Mouse (Mus musculus): ENCODE measurements around the gene Bri3.

Gene Bri3

DNA sequence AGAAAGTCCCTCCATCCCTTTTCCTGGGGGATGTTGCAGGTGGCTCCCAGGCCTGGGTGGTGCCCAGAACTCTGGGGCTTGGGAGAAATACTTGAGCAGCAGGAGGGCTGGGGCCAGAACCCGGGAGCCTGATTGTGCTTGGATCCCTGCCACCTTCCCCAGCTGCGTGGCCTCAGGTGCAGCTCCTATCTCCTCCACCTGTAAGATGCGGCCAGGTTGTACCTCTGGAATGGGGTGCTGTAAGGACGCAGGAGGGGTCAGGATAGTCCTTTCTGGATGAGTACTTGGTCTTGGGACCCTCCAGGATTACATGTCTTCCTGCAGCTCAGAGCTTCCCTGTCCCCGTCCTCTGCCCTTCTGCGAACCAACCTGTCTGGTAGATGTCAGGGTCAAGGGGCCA lies 15.0 kb downstream of the Bri3 start:
- CTCF ChIA-PET, result interaction anchor here (0.6 to 1.1 kb wide), 2 partner anchors 25 to 127 kb away, joined by 3 read pairs; no protein-coding TSS in a partner anchor

DNA sequence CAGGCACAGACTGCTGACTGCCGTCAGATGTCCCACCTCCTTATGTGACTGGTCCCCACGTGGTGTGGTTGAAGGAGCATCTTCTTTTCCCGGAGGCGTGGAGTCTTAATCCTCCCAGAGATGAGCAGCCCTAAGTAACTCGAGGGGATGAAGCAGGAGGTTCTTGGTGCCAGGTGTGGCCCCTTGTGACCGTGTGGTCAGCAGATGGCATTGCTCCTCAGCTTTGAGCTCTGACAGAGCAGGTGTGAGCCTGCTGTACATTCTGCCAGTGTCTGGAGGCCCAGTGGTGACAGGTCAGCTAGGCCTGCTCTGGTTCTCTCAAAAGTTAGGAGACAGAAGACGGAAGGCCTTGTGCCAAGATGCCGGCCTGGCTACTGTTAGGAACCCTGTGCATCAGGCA lies 16.2 kb downstream of the Bri3 start:
- CTCF ChIA-PET, result no interaction called here

DNA sequence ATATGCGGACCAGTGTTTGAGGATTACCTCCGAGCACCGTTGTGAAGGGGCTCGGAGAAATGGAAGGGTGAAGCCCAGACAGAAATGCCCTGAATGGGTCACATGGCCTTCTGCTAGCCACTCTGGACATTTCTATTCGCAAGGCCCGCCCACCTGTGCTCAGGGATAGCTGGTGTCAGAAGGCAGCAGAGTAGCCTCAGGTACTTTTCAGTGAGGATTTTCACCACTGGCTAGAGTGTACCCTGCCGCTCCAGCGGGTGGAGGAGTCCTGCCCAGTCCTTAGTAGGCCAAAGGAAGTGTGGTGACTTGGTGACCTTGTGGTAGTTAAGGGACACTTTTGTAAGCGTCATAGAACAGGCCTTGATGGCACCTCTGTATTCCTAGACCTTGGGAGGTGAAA lies 17.1 kb downstream of the Bri3 start:
- CTCF ChIA-PET, result no interaction called here

DNA sequence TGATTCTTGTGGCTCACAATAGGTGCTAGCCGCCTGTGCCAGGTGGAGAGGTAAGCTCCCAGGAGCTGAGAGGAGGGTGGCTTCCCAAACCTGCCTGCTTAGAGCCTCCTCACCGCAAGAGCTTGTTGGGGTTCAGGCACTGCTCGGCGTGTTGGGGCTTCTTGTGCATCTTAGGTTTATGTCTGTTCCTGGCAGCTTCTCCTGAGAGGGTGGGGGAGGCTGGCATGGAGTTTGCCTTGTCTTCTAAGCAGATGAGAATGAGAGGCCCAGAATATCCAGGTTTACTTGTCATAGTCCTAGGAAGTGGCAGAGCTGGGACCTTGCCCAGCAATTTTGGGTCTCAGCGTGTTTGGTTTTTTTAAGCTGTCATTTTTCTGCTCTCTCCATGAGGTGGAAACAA lies 17.6 kb downstream of the Bri3 start:
- CTCF ChIA-PET, result interaction anchor here (0.7 kb wide), 1 partner anchor 95 kb away, joined by 3 read pairs; no protein-coding TSS in a partner anchor

DNA sequence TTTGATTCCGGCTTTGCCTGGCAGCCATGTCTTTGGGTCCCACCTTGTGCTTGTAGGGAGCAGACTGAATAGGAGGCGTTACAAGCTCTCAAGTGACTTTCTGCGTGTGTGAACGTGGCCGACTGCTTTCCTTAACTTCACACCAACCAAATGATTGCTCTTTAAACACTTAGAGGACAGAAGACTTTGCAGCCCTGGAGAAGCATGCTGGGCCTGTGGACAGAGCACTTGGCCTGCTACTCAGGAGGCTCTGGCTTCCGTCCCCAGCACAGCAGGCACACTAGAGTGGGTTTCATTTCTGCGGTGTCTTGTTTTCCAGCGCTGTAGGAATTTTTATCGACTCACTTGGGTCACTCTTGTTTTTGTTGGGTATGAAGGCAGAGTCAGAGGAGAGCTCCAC lies 18.8 kb downstream of the Bri3 start:
- CTCF ChIA-PET, result no interaction called here

DNA sequence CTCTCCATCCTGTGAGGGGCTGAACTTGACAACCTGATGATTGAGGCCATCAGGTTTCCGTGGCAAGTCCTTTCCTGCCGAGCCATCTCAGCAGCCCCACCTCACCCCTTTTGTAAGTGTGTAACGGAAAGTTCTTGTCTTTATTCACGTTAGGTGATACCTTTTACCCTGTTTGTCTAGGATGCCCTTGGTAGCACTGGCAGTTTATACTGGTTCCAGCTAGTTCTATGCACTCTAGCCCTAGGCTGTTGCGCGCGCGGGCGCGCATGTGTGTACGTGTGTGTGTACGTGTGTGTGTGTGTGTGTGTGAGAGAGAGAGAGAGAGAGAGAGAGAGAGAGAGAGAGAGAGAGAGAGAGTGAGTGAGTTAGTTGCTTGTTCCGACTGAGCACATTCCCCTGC lies 19.3 kb downstream of the Bri3 start:
- CTCF ChIA-PET, result no interaction called here

DNA sequence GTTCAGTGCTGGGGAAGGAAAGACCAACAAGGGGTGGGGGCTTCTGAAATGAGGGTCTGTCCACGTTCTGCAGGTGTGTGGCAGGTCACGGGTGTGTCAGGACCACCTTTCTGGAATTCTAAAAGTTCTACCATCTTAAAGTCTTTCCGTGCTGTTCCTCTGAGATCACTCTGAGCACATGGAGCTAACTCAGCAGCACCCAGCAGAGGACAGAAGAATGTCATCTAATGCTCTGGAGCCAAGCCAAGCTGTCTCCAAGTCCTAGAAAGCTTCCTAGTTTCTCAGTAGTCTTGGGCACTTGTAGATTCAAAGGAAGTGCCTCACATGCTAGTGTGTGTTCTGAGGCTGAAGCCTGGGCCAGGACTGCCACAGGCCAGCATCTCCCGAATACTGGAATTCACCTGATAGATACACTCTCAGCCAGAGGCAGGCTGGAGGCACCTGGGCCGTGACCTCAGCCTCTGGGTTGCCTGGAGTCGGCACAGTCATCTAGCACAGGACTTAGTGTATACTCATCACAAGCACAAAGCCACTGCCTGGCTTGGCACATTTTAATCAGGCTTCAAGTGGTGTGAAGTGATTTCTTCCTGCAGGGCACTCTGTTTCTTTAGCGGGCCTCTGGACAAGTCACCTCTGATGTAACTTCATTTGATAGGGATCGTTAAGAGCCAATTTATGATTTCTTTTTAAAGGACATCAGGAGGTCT lies 23.5 kb downstream of the Bri3 start:
- CTCF ChIA-PET, result interaction anchor here (0.6 kb wide), 1 partner anchor 37 kb away, joined by 4 read pairs; no protein-coding TSS in a partner anchor

DNA sequence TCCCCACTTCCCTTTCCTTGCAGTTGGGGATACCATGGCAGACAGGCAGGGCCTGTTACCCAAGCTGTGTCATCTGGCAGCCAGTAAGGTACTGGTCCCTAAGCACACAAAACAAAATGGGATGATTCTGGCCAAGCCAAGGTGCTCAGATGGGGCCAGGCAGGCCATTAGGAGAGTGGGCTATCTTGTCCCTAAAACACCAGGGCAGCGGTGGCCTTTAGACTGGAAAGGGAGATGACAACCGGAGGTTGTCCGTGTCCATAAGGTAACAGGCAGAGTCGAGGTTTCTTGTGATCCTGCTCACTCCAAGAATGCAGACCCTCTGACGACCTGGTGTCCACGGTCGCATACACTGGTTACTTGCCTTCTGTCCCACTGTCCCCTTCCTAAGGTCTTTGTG lies 25.7 kb downstream of the Bri3 start:
- CTCF ChIA-PET, result no interaction called here

DNA sequence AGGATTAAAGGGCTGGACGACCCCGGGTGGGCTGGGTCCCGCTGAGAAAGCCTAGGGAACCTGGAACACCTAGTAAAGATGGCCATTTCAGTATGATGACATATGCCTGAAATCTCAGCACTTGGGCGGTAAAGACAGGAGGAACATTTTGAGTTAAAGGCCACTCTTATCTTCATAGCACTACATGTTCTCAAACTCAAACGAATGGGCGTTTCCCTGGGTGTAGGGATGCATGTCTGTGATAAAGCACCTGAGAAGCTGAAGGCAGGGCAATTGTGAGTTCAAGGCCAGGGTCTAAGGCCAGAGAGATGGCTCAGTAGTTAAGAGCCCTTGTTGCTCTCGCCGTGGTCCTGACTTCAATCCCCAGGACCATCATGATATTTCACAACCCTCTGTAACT lies 26.2 kb downstream of the Bri3 start:
- CTCF ChIA-PET, result no interaction called here

DNA sequence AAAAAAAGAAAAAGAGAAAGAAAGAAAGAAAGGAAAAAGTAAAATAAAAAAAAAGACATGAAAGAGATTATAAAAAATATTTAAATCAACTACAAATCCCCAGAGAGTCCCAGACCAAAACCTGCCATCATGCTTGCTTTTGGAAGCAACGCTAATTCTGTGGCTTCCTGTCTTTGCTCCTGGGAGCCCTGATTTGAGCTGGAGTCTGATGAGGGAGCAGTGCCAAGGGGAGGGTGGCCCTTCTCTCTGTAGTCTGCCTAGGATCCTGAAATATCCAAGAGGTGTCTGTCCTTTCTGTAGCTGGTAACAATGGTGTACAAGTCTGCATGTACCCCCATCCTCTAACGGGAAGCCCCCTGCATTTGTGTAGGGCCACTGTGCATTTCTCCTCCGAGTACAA lies 26.9 kb downstream of the Bri3 start:
- CTCF ChIA-PET, result interaction anchor here (0.6 kb wide), 1 partner anchor 46 kb away, joined by 4 read pairs; no protein-coding TSS in a partner anchor

DNA sequence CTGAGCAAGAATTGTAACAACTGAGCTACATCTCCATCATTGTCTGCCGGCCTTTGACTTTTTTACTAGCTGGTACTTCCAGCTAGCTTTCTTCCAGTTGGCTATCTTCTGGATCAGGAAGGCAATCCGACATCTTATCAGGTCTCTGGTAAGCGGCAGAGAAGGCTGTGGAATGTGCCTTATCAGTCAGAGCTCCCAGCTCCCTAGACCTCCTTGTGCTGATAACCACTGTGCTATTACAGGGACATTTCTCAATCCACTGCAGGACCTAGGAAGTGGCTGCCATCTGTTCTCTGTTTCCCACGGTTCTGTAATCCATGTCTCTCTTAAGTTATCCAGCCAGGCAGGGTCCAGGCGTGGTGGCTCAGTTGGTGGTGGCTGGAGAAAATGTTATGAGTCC lies 27.5 kb downstream of the Bri3 start:
- CTCF ChIA-PET, result interaction anchor here (0.6 kb wide), 1 partner anchor 45 kb away, joined by 4 read pairs; no protein-coding TSS in a partner anchor

DNA sequence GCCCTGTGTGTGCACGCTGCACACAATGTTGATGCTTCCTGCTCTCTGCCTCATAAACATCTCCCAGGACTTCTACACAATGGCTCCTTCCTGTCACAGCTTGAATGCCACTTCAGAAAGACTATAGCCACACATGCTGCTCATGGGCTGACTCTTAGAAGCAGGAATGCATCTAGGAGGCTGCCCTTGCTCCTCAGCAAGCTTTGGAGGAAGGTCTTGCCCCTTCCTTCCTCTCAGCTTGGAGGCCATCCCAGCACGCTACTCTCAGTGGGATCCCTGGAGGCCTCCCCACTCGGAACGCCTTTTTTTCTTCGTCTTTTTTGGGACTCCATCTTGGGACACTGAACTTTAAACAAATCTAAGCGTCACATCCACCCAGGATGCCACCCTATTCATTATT lies 30.7 kb downstream of the Bri3 start:
- CTCF ChIA-PET, result no interaction called here

DNA sequence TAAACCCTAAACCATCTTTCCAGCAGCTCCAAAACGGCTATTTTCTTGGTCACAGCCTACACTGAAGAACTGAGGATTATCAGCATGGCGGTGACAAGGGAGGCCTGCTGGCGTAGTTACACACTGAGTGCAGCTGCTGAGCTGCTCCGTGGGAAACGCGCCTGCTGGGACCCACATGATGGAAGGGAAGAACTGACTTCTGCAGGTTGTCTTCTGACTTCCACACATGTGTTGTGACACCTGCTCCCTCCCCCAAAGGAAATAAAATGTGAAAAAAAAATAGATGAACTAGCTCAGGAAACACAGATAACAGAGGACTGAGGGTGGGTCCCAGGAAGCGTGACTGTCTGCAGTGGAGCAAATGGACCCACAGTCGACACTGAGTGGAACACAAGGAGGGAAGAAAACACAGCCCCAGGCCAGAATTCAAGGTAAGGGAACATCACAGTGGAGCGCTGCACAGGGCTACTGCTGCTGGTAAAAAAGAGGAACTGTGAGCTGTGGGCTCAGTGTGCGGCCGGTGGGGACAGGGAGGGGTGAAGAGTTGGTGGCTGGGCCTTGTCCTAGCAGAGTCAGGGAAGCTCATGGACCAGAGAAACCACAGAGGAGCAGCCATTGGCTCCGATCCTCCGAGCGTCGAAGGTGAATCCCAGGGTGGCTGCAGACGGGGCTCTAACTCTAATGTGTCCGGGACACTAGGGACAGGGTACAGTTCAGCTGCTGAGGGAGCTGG lies 32.8 kb downstream of the Bri3 start:
- CTCF ChIA-PET, result no interaction called here

DNA sequence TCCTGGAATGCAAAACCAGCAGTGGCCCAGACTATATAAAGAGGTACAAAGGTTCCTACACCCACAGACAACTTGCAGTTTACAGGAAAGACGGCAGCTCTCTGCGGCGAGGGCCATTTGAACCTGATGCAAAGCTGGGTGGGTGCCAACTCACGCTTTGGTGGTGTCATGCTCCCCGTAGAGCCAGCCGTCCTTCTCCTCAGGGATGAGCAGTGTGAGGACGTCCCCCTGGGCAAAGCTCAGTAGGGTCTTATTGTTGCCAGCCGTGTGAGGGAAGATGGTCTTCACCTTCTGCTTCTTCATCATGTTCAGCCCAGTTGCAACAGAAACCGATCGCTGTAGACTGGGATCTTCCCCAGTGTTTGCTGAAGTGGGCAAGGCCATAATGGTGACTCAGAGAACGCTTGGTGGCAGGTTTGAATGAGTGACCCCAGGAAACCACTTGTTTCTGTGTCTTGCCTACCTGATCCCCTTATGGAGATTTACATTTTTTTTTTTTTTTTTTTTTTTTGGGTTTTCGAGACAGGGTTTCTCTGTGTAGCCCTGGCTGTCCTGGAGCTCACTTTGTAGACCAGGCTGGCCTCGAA lies 34.2 kb downstream of the Bri3 start:
- CTCF ChIA-PET, result no interaction called here

DNA sequence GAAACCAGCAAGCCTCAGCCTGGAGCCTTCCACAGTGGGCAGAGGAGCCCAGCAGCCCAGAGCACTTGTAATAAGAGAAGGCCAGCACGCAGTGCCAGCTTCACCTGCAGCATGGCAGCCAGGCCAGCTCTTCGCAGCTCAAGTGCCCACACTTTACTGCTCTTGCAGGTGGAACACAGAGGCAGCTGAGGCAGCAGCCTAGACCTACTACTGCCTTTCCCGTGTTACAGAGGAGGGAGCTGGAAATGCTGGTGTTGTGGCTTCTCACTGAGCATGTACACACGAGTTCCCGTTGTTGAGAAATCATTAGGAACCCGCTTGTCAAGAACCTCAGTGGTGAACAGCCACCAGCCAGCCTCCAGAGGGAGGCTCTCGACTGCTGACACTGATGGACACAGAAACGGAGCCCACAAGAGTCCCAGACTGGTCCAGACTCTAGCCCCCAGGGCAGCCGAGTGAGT lies 34.9 kb downstream of the Bri3 start:
- CTCF ChIA-PET, result no interaction called here

DNA sequence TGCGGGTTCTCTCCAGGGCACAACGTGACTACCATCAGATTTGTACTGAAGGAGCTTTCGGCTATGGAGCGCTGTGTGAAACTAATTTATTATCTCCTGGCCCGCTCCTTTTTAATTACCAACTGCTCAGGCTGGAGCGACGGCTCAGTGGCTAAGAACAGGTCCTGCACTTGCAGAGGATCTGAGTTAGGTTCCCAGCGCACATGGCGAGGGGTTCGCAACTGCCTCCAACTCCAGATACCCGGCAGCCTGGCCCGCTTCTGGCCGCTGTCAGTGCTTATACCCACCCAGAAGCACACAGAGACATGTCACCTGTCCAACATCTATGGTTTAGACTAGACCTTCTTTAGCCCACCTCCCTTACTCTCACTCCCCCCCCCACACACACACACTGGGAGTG lies 35.7 kb downstream of the Bri3 start:
- CTCF ChIA-PET, result no interaction called here

DNA sequence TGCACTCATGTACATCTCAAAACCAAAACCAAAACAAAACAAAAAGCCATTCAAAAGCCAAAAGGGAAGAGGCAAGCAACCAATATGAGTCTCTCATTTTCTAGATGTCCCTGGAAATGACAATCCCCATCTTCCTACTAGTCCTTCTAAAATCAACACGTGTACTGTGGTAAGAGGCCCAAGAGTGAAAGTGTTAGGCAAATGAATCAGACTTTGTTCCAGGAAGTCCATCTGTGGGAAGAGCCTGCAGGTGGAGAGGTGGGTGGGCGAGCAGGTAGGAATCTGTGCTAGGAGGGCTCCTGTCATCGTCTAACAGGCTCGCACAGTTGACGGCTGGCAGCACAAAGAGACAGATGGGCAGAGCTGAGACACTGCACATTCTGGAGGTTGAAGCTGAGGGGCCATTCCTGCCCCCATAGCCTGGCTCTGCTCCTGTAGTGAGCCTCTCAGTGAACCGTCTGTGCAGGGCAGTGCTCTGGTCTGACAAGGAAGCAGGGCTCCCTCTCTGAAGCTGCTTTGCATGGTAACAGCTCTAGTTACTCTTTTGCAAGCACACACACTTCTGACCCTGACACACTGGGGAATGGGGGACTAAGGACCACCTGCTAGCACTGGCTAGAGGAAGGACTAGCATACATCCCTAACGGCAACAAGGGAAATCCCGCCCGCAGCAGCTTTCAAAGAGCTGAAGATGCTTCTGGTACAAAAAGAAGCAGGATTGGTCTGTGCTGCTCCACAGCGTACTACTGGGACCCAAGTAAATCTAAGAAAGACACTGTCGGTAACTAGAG lies 38.4 kb downstream of the Bri3 start:
- CTCF ChIA-PET, result no interaction called here

DNA sequence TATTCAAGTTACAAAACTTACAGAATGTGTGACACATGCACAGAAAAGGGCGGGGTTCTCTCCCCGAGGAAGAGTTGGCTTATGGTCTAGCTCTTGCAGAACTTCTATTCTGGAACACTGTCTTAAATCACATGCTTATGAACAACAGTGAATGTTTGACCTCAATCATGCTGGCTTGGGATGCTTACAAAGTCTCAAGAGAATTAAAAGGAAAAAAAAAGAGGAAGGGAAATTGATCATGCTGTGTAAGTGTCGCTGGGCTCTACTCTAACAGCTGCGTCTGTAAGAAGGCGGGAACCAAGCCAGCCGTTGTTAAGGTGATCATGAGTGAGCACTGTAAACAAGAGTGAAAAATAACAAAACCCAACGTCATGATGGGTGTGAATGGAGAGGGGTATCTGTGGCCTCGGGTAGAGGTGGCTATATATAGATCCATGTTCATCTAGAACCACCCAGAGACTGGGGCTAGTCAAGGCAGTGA lies 39.4 kb downstream of the Bri3 start:
- CTCF ChIA-PET, result interaction anchor here (1.1 kb wide), 1 partner anchor 24 kb away, joined by 3 read pairs; no protein-coding TSS in a partner anchor

DNA sequence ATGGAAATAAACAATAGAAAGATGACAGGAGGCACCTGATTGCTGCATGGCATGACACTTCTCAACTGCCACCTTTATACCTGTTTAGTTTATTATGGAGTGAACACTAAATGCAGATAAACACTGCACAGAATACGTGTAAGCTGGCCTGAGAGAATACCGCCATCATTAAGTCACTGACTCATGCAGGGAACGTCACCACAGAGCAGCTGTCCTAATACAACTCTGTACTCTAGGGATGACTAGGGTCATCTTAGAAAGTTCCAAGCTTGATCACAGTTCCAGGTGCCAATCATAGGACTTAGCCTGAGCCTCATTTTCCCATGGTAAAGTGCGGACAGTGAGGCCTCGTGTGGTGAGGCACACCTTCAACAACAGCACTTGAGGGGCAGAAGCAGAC lies 40.4 kb downstream of the Bri3 start:
- CTCF ChIA-PET, result interaction anchor here (1.1 kb wide), 2 partner anchors 25 to 285 kb away, joined by 3 read pairs; no protein-coding TSS in a partner anchor

DNA sequence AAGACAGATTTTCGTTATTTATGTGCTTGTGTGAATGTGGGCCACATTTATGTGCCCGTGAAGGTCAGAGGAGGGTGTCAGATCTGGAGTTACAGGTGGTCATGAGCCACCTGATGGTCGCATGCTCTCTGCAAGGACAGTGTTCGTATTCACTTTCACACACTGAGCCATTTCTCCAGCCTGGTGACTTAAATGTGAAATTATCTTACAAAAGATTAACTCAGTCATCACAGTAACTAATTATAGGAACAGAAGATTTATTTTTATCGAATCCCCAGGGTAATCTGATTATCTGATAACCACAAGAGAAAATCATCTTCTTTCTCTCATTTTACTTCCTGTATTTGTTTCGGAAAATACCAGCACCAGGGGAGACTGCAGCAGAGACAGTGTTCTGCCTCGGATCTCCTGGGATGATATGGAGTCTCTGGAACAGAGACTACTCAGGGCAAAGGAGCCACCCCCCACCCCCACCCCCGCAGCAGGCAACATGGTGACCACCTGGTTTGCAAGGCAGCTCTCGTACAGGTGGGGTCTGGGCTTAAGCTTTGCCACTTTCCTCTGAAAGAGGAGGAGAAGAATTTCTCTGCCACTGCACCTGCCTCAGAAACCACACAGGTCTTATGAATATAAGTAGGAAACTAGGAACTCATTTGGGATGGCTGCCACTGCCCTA lies 42.5 kb downstream of the Bri3 start:
- CTCF ChIA-PET, result interaction anchor here (0.6 kb wide), 1 partner anchor 138 kb away, joined by 8 read pairs; no protein-coding TSS in a partner anchor

DNA sequence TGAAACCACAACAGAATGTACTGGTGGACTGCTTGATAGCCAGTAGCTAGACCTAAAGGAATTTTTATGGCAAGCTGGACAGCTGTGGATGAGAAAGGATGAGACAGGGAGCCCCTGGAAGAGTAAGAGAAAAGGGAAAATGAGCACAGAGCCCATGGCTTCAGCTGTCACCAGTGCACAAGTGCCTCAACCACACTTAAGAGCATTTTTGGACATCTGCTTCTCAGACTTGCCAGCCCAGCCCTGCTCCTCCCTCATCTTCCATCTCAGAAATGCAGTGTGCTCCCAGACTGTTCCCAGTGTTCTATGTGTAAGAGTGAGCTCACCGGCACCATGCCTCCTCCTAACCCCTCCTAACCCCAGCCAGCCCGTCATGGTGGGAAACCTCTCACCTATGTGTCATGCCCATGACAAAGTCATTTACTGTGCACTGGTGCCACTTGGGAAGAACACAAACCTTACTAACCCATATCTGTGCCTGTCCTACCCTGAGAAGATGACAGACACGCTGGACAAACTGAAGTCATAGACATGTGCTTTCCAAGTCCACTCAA lies 43.1 kb downstream of the Bri3 start:
- CTCF ChIA-PET, result interaction anchor here (0.6 to 0.7 kb wide), 2 partner anchors 31 to 137 kb away, joined by 3 to 8 read pairs; no protein-coding TSS in a partner anchor
